Mouse (Mus musculus) adipocyte (in vitro differentiated cells): ENCODE data around the gene Mfng.

ENCODE experiments used
- DNase-seq: peaks from one replicate; pipeline ENCODE4 v3.0.0-alpha.2; 2016; ENCODE audit warnings: low spot score

The Mfng gene

DNA sequence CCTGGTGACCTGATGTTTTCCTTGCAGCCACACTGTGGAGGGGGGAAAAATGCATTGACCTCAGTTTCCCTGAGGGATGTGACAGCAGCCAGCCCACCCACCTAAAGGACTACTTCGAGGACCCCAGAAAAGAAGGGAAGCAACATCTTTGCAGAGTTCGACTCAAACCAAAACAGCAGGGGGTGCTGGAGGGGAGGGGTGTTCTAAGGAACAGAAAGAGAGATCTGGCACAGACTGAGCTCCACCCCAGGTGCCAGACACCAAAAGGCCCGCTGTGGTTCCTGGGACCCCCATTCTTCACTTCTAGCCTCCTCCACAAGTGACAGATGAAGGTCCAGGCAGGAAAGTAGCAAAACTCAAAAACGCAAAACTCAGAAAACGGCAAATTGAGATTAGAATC lies 57.4 kb downstream of the Mfng start:
- DNase-seq, result no peak

DNA sequence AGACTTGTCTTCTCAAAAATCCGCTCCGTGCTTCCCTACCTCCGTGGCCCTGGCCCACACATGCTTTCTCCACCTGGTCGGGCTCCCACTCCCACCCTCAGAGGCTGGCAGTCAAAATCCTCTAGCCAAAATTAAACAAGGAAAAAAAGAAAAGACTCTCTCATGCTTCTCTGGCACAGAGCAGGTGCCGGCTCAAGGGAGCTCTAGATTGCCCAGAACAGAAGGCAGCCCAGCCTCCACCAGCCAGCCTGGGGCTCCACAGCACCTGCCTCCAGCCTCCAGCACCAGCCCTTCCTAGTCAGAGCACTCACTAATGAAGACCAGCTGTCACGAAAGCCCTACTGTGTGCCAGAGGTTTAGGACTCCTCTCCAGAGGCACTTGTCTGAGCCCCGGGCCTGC lies 59.5 kb downstream of the Mfng start:
- DNase-seq, result no peak

- peak; percentile 8 for DNase-seq
Observed at GRCm38 (mm10) chr15:78712335-78713258, 60.7 kb downstream of the Mfng start.

GRCm38 (mm10) chr15:78711935-78712334 lies 61.3 kb downstream of the Mfng start:
- DNase-seq, result no peak

DNA sequence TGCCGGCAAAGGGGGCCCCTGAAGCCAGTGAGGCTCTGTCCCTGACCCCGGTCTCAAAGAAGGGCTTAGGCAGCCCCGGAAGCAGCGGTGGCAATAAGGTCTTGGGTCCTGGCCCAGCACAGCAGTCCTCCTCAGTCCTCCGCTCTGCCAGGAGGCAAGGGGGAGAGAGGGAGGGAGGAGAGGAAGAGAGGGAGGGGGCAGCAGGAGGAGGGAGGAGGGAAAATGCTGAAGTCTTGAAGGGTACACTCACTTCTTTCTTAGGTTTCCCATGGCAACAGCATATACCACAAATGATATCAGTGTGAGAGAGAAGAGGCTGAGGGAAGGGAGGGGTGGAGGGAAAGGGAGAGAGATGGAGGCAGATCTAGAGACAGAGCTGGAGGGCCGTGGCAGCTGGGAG lies 62.6 kb downstream of the Mfng start:
- no peak for DNase-seq

DNA sequence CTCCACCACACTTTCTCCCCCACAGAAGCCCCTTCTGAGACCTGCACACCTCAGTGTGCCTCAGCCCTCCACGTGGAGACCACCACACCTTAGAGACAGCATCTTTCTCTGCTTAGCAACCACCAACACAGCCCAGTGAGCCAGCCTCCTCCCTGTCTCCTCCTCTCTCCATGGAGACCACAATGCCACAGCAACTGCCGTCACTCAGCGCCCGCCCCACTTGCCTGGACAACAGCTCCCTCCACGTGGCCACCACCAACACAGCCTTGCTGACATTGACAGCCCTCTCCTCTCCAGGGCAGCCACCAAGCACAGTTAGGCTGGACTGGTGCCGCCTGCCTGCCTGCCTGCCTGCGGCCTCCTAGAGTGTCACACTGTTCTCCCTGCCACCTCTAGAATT lies 63.5 kb downstream of the Mfng start:
- no peak for DNase-seq

DNA sequence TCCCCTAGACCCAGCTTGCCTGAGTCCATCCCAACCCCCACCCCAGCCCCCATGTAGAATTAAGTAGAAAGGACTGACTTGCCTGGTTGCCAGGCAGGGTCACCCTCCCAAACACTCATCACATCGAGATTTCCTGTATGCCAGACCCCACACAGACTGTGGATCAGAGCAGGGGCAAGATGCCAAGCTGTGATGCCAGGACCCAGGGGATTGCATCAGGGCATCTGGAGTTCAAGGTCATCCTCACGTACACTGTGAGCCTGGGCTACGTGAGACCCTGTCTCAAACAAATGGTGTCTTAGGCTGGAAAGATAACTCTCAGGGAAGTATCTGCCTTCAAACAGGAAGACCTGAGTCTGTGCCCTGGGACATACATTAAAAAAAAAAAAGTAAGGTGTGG lies 66.6 kb downstream of the Mfng start:
- DNase-seq, result no peak
